Mouse (Mus musculus) embryonic facial prominence, embryonic 11.5 days (tissue): ENCODE results near the gene Polr3h. TPM values are rescaled to one million over a fixed set of nuclear protein-coding genes. Genes with fewer than 3 reads are reported as not detected.
"Not testable (repeated sequence)": the region's sequence is repeated elsewhere in the genome, so short reads cannot be mapped to it uniquely, and the experiment has no call there.

Experiments used
- ATAC-seq: fragments of 200-750 bp; cut with Nextera tagmentation; replicated peaks from 2 replicates; pipeline ENCODE4 v1.8.0; 2017; ENCODE audit warnings: low read depth; ENCODE audit not compliant: insufficient number of reproducible peaks, low FRiP score, low TSS enrichment
- DNase-seq: peaks from one replicate; pipeline ENCODE4 v3.0.0-alpha.2; 2015; ENCODE audit warnings: low spot score
- H3K27ac ChIP-seq: fragments of 300-500 bp; sonication (generic); replicated peaks from 2 replicates; pipeline ENCODE4 v1.5.1; 2014; ENCODE audit warnings: mild to moderate bottlenecking, low read depth, low read length, control low read depth
- H3K27me3 ChIP-seq: fragments of 300-500 bp; sonication (generic); 2 replicates; pipeline ENCODE4 v1.6.1; 2014; ENCODE audit warnings: mild to moderate bottlenecking, low read length, moderate library complexity, mixed read lengths; ENCODE audit not compliant: control insufficient read depth, insufficient read depth
- H3K36me3 ChIP-seq: fragments of 300-500 bp; sonication (generic); replicated peaks from 2 replicates; pipeline ENCODE4 v1.6.1; 2014; ENCODE audit warnings: low read depth, mild to moderate bottlenecking, low read length, moderate library complexity, mixed read lengths; ENCODE audit not compliant: control insufficient read depth, insufficient read depth
- H3K4me1 ChIP-seq: fragments of 300-500 bp; sonication (generic); 2 replicates; pipeline ENCODE4 v1.6.1; 2014; ENCODE audit warnings: low read length, mixed read lengths; ENCODE audit not compliant: control insufficient read depth, insufficient read depth
- H3K4me2 ChIP-seq: fragments of 300-500 bp; sonication (generic); 2 replicates; pipeline ENCODE4 v1.6.1; 2014; ENCODE audit warnings: low read depth, mild to moderate bottlenecking, control low read depth, low read length, moderate library complexity
- H3K4me3 ChIP-seq: fragments of 300-500 bp; sonication (generic); 2 replicates; pipeline ENCODE4 v1.5.1; 2014; ENCODE audit warnings: low read depth, low read length, control low read depth
- H3K9ac ChIP-seq: fragments of 300-500 bp; sonication (generic); replicated peaks from 2 replicates; pipeline ENCODE4 v1.6.1; 2014; ENCODE audit warnings: mild to moderate bottlenecking, control low read depth, low read length
- H3K9me3 ChIP-seq: fragments of 300-500 bp; sonication (generic); replicated peaks from 2 replicates; pipeline ENCODE4 v1.6.1; 2016; ENCODE audit warnings: mild to moderate bottlenecking, low read length, inconsistent platforms, mixed read lengths; ENCODE audit not compliant: control insufficient read depth
- WGBS: fragments of 180-500 bp; shearing (Covaris S2); extraction: QIAGEN DNeasy Blood & Tissue Kit; methylation state at CpG from one replicate; pipeline ENCODE4 v1.1.7; 2014; 5-methylcytosine and 5-hydroxymethylcytosine counted together
- polyA plus RNA-seq: library from polyadenylated mRNA; unstranded; fragments of >200 nt; fragmentation: Nextera tagmentation; extraction: Ambion mirVana; gene quantifications from 2 replicates; pipeline ENCODE4 v1.2.1, GENCODE M21; 2014

The Polr3h gene
- 60.3 and 63.5 TPM in 2 replicates for polyA plus RNA-seq

DNA sequence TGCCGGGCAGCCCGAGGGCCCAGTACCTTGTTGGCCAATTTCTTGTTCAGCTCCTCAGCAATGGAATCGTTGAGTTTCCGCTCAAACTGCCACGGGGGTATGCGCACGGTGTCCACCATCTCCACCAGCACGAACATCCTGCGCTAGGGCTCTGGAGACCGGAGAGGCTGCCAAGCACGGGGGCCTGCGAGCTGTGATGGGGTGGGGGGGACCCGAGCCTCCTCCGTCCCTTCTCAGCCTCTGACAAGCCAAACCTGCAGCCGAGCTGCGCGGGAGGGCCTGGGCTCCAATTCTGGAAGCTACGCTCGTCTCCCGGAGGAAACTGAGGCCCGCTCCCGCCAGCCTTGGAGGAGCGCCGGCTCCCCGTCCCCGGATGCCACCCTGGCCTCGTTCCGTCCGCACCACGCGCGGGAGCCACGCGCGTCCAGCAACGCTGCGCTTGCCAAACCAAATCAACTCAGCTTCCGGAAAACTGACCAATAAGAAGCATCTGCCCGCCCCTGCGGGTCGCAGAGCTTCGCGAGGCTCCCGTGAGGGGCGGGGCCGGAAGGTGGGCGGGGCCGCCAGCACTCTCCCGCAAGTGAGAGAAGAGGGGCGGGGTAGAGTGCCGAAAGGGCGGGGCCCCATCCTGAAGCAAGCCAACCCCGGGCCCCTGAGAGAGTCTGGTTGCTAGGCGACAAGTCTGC is at the start of gene Polr3h:
Gene Polr3h (minus strand): TSS at position 481 of the 686 bp plus-strand sequence.
- peak within 1 kb of the TSS; percentile 65 for H3K9ac ChIP-seq
- no peaks in the 10 kb centered on the region for H3K9me3 ChIP-seq
- peak; percentile 99 for DNase-seq
- H3K36me3 ChIP-seq = no peaks in the 10 kb centered on the region
- WGBS = under 1% methylated on average over 53 of the region's 54 CpGs
- H3K4me3 ChIP-seq = peak within 1 kb of the TSS; percentile 63
- peak; percentile 92 for ATAC-seq
- peak within 1 kb of the TSS; percentile 96 for H3K4me2 ChIP-seq
- H3K27me3 ChIP-seq = no peaks in the 10 kb centered on the region
- H3K4me1 ChIP-seq = peaks cover 3% of the 10 kb centered on the region; the same call in 1 of the 2 replicates
- no peak within 1 kb of the TSS for H3K27ac ChIP-seq

DNA sequence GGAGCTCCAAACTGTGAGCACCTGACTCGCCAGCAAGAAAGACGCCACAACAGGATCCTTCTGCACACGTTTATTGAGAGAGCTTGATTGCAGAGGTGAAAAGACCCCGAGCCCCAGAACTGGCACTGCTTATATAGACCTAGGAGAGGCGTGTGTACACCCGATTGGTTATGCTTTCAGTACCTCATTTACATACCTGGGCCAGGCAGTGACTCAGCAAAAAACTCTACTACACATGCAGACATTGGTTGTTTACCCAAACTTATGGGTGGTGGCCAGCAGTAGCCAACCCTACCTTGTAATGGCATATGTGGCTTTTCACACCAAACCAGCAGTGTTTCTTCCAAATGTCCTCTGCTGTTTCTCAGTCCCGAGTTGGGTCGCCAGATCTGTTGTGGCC is 49.1 kb upstream of the Polr3h start:
- 92% methylated on average over 8 of the region's 8 CpGs for WGBS
- ATAC-seq = not testable (repeated sequence)

DNA sequence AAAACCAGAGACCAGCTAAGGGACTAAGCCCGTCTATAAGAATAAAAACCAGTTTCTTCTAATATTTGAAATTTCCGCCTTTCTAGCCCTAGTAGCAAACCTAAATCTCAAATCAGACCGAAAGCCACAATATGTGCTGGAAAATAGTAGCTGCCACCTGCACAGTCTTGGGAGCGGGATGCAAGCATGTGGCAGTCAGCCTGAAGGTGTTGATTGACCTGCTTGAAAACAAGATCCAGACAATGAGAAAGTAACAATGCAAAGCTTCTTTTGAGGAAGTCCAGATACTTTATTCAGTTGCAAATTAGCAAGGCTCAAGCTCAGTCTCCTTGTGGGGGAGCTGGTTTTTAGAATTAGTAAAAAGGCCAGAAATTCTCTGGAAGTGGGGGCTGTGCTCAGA is 44.5 kb upstream of the Polr3h start:
- H3K36me3 ChIP-seq, H3K27me3 ChIP-seq, H3K4me3 ChIP-seq, H3K4me2 ChIP-seq, H3K27ac ChIP-seq, H3K9ac ChIP-seq, ATAC-seq, H3K9me3 ChIP-seq, DNase-seq, H3K4me1 ChIP-seq: not testable (repeated sequence)
- 89% methylated on average over 4 of the region's 4 CpGs for WGBS

More for the DNA sequence above, 49.1 kb upstream of the Polr3h start:
- H3K36me3 ChIP-seq, H3K4me3 ChIP-seq, DNase-seq, H3K27ac ChIP-seq, H3K27me3 ChIP-seq, H3K9me3 ChIP-seq, H3K9ac ChIP-seq, H3K4me2 ChIP-seq, H3K4me1 ChIP-seq: not testable (repeated sequence)

DNA sequence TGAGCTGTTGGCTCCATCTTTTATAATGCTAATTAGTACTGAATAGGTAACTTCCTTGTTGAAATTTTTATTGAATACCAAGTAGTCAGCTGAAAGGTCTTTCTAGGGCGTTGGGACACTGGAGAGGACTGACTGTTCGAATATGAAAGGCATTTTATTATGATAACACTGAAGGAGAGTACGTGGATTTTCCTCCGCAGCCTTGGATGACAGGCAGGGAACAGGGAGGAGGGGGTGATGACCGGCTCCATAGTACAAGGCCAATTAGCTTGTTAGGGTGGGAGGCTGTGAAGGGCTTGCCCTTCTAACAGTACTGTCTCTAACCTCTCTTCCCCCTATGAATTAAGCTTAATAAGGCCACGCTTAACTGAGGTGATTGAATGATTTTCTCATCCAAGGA is 43.6 kb upstream of the Polr3h start:
- not testable (repeated sequence) for H3K4me3 ChIP-seq, ATAC-seq, H3K36me3 ChIP-seq, H3K4me1 ChIP-seq, H3K4me2 ChIP-seq, H3K27me3 ChIP-seq, H3K9me3 ChIP-seq, H3K27ac ChIP-seq, H3K9ac ChIP-seq, DNase-seq
- 75% methylated on average over 6 of the region's 6 CpGs for WGBS

DNA sequence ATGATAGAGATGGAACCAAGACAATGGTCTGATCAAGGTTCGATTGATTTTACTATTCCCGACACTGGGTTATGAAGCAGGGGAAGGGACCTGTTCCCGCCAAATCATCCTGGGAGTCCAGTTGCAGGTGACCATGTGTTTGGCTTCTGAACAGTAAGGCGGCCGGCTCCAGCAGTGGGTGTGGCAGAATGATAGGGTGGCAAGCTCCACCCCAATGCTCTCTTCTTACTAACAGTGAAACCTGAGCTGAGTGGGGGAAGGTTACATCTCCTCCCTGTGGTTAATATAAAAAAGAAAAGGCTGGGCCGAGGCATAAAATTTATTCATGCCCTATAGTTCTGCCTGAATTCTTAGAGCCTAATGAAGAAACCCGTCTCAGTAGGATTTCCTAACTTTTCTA is 43.1 kb upstream of the Polr3h start:
- no peak overlapping the region for H3K27ac ChIP-seq
- H3K9ac ChIP-seq = no peak overlapping the region
- H3K27me3 ChIP-seq = no peaks in the 10 kb centered on the region
- H3K4me3 ChIP-seq = no peak overlapping the region
- no peaks in the 10 kb centered on the region for H3K4me1 ChIP-seq
- no peak overlapping the region for H3K4me2 ChIP-seq
- H3K36me3 ChIP-seq = no peaks in the 10 kb centered on the region
- no peaks in the 10 kb centered on the region for H3K9me3 ChIP-seq
- ATAC-seq (no peak), DNase-seq (peak; percentile 13)
- WGBS = 65% methylated on average over 7 of the region's 7 CpGs

DNA sequence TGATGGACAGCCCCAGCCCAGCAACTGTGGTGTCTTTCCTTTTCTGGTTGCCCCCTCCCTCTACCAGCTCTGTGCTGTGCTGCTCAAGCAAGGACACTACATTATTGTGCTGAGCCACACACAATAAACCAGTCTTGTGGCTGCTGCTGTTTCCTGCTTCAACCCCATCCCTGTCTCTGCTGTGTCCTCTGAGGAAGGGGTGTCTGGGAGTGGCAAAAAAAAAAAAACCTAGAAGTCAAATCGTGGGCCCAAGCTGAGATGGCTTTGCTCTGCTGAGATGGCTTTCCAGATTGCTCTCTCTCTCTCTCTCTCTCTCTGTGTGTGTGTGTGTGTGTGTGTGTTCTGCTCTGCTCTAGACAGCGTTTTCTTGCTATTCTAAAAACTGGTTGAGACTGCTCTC is 42.4 kb upstream of the Polr3h start:
- H3K9me3 ChIP-seq = no peaks in the 10 kb centered on the region
- WGBS = 61% methylated on average over 2 of the region's 2 CpGs
- H3K36me3 ChIP-seq = no peaks in the 10 kb centered on the region
- no peak overlapping the region for H3K4me3 ChIP-seq
- no peaks in the 10 kb centered on the region for H3K4me1 ChIP-seq
- H3K4me2 ChIP-seq = no peak overlapping the region
- H3K27me3 ChIP-seq = no peaks in the 10 kb centered on the region
- no peak for DNase-seq
- no peak overlapping the region for H3K9ac ChIP-seq
- no peak for ATAC-seq
- H3K27ac ChIP-seq = no peak overlapping the region

DNA sequence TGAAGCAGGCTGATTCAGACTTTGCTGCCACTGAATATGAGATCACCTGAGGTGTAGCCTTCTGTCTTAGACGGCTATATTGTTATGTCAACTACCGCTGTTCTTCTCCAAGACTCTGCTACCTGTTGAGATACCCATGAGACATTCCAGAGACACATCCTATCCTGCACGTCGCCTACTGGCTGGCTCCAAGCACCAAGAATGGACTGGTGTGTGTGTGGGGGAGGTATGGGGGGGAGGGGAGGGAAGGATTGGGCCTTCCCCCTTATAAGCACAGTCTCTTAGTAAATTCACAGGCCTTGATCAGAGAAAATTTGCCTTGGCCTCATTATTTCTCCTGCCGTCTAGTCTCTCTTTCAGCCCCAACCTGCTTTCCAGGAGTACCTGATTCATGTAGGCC is 41.8 kb upstream of the Polr3h start:
- Histone ChIP-seq H3K36me3 (no peaks in the 10 kb centered on the region), H3K4me3 (no peak overlapping the region), H3K27ac (no peak overlapping the region), H3K4me2 (no peak overlapping the region), H3K4me1 (no peaks in the 10 kb centered on the region), H3K27me3 (no peaks in the 10 kb centered on the region), H3K9me3 (no peaks in the 10 kb centered on the region), H3K9ac (no peak overlapping the region)
- DNase-seq (no peak), ATAC-seq (no peak)
- WGBS = 85% methylated on average over 5 of the region's 5 CpGs

DNA sequence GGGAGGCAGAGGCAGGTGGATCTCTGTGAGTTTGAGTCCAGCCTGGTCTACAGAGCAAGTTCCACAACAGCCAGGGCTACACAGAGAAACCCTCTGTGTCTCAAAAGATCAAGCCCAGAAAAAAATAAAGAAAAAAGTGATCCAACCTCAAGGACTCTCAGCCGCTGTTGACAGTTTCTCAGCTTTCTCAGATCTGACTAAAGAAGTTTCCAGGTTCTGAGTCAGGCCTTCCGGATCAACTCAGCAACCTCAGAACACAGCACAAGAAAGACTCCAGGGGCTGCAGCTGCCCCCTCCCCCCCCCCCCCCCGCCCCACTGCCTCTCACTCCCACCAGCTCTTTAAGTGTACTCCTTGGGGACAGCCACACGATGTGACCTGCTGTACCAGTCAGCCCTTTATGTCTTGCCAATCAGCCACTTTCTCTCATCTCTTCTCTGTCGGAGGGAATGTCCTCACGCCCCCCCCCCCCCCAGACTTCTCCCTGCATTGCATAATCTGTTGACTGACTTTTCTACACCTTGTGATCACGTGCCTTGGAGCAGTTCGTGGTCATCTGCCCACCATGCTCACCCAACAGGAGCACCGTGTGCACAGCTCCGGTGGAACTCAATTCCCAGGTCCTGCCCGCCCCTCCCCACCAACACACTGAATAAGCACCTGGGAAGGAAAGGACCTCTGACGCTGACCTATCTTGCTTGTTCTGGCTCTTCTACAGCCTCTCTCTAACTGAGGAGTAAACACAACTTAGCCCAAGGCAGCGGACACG is 40.2 kb upstream of the Polr3h start:
- WGBS = 85% methylated on average over 12 of the region's 14 CpGs
- Histone ChIP-seq H3K27me3 (no peaks in the 10 kb centered on the region), H3K4me2 (no peak overlapping the region), H3K9ac (no peak overlapping the region), H3K4me1 (no peaks in the 10 kb centered on the region), H3K9me3 (no peaks in the 10 kb centered on the region), H3K27ac (no peak overlapping the region), H3K36me3 (no peaks in the 10 kb centered on the region), H3K4me3 (no peak overlapping the region)
- ATAC-seq (no peak), DNase-seq (no peak)
